Mouse (Mus musculus) heart, postnatal 0 days (tissue): ENCODE results near the gene Cd9. TPM values are rescaled to one million over a fixed set of nuclear protein-coding genes. Genes with fewer than 3 reads are reported as not detected.

Experiments used
- ATAC-seq: fragments of 200-750 bp; cut with Nextera tagmentation; 2 replicates; pipeline ENCODE4 v1.8.0; 2017; ENCODE audit warnings: low read depth, moderate number of reproducible peaks, moderate library complexity; ENCODE audit not compliant: insufficient read depth
- DNase-seq: peaks from one replicate; pipeline ENCODE4 v3.0.0-alpha.2; 2016; ENCODE audit warnings: low spot score
- H3K27ac ChIP-seq: fragments of 300-500 bp; sonication (generic); 2 replicates; pipeline ENCODE4 v1.5.1; 2014; ENCODE audit warnings: low read depth, mild to moderate bottlenecking
- H3K27me3 ChIP-seq: fragments of 300-500 bp; sonication (generic); 2 replicates; pipeline ENCODE4 v1.6.1; 2014; ENCODE audit warnings: low read length, mixed read lengths; ENCODE audit not compliant: control insufficient read depth, insufficient read depth
- H3K36me3 ChIP-seq: fragments of 300-500 bp; sonication (generic); replicated peaks from 2 replicates; pipeline ENCODE4 v1.6.1; 2014; ENCODE audit warnings: low read length, mixed read lengths; ENCODE audit not compliant: control insufficient read depth, insufficient read depth
- H3K4me1 ChIP-seq: fragments of 300-500 bp; sonication (generic); 2 replicates; pipeline ENCODE4 v1.6.1; 2014; ENCODE audit warnings: antibody characterized with exemption; ENCODE audit not compliant: control insufficient read depth, insufficient read depth
- H3K4me2 ChIP-seq: fragments of 300-500 bp; sonication (generic); 2 replicates; pipeline ENCODE4 v1.6.1; 2014; ENCODE audit warnings: low read depth, mild to moderate bottlenecking, low read length, moderate library complexity
- H3K4me3 ChIP-seq: fragments of 300-500 bp; sonication (generic); 2 replicates; pipeline ENCODE4 v1.5.1; 2014; ENCODE audit warnings: low read depth, low read length
- H3K9ac ChIP-seq: fragments of 300-500 bp; sonication (generic); replicated peaks from 2 replicates; pipeline ENCODE4 v1.6.1; 2014; ENCODE audit warnings: low read depth, low read length, mixed read lengths
- H3K9me3 ChIP-seq: fragments of 300-500 bp; sonication (generic); replicated peaks from 2 replicates; pipeline ENCODE4 v1.6.1; 2016; ENCODE audit warnings: low read length; ENCODE audit not compliant: control insufficient read depth
- CTCF ChIP-seq: IDR thresholded peaks from 2 replicates; pipeline ENCODE4 v1.5.1; 2016; ENCODE audit warnings: antibody characterized with exemption, control low read depth, low read depth
- EP300 ChIP-seq: IDR thresholded peaks from 2 replicates; pipeline ENCODE4 v1.6.1; 2016; ENCODE audit warnings: antibody characterized with exemption, low read depth
- WGBS: fragments of 180-500 bp; shearing (Covaris S2); extraction: QIAGEN DNeasy Blood & Tissue Kit; methylation state at CpG from one replicate; pipeline ENCODE4 v1.1.7; 2014; 5-methylcytosine and 5-hydroxymethylcytosine counted together
- polyA plus RNA-seq: library from polyadenylated mRNA; unstranded; fragments of >200 nt; fragmentation: Nextera tagmentation; extraction: Ambion mirVana; gene quantifications from 2 replicates; pipeline ENCODE4 v1.2.1, GENCODE M21; 2015
- total RNA-seq: library from RNA; depleted of rRNA; stranded (reverse); fragments of >200 nt; gene quantifications from 2 replicates; pipeline ENCODE4 v1.2.3, GENCODE M21; 2014; ENCODE audit warnings: low replicate concordance

The Cd9 gene
- total and polyA plus RNA-seq, 2 experiments from 2014 or later, result 51.9 to 99.3 TPM

GRCm38 (mm10) chr6:125422051-125422822, 72.4 kb downstream of the Cd9 start:
- no peak for TF ChIP-seq CTCF
- TF ChIP-seq EP300, result no peak
- WGBS, result 20% methylated on average over 20 of the region's 20 CpGs
- Histone ChIP-seq H3K9ac (no peak overlapping the region), H3K9me3 (no peaks in the 10 kb centered on the region), H3K27ac (no peak overlapping the region), H3K4me2 (peak overlapping the region; percentile 28), H3K27me3 (peaks cover 5% of the 10 kb centered on the region; the same call in 1 of the 2 replicates), H3K36me3 (no peaks in the 10 kb centered on the region), H3K4me1 (peaks cover 3% of the 10 kb centered on the region; the same call in 1 of the 2 replicates), H3K4me3 (peak overlapping the region; percentile 6; the same call in 1 of the 2 replicates)
- 0 out of 2 replicates have a peak, but pooled peaks have one; percentile 17 for ATAC-seq
- peak; percentile 50 for DNase-seq

- 71% methylated on average over 16 of the region's 16 CpGs for WGBS
- DNase-seq (no peak), ATAC-seq (no peak)
- Histone ChIP-seq H3K4me2 (no peak overlapping the region), H3K9me3 (no peaks in the 10 kb centered on the region), H3K4me1 (no peaks in the 10 kb centered on the region), H3K27me3 (peaks cover 5% of the 10 kb centered on the region; the same call in 1 of the 2 replicates), H3K4me3 (no peak overlapping the region), H3K27ac (no peak overlapping the region), H3K9ac (no peak overlapping the region), H3K36me3 (no peaks in the 10 kb centered on the region)
- TF ChIP-seq CTCF (no peak), EP300 (no peak)
Measured at GRCm38 (mm10) chr6:125420458-125421063, 74.0 kb downstream of the Cd9 start.

GRCm38 (mm10) chr6:125418744-125419143, 75.8 kb downstream of the Cd9 start:
- H3K27ac ChIP-seq, result no peak overlapping the region
- TF ChIP-seq CTCF (peak; percentile 87), EP300 (no peak)
- H3K9me3 ChIP-seq, result no peaks in the 10 kb centered on the region
- ATAC-seq (peak; percentile 62), DNase-seq (peak; percentile 80)
- no peaks in the 10 kb centered on the region for H3K4me1 ChIP-seq
- H3K9ac ChIP-seq, result no peak overlapping the region
- H3K27me3 ChIP-seq, result peaks cover 5% of the 10 kb centered on the region; the same call in 1 of the 2 replicates
- no peaks in the 10 kb centered on the region for H3K36me3 ChIP-seq
- H3K4me2 ChIP-seq, result no peak overlapping the region
- H3K4me3 ChIP-seq, result no peak overlapping the region
- 14% methylated on average over 9 of the region's 9 CpGs for WGBS

GRCm38 (mm10) chr6:125413326-125413725, 81.3 kb downstream of the Cd9 start:
- no peak for DNase-seq
- H3K9ac ChIP-seq, result no peak overlapping the region
- H3K27me3 ChIP-seq, result 0 out of 2 replicates have a peak, but pooled peaks cover 8% of the 10 kb centered on the region
- H3K27ac ChIP-seq, result no peak overlapping the region
- no peaks in the 10 kb centered on the region for H3K9me3 ChIP-seq
- ATAC-seq, result no peak
- TF ChIP-seq EP300 (no peak), CTCF (no peak)
- H3K4me2 ChIP-seq, result no peak overlapping the region
- H3K4me1 ChIP-seq, result no peaks in the 10 kb centered on the region
- WGBS, result 78% methylated on average over 9 of the region's 9 CpGs
- no peak overlapping the region for H3K4me3 ChIP-seq
- H3K36me3 ChIP-seq, result no peaks in the 10 kb centered on the region

- Histone ChIP-seq H3K27me3 (0 out of 2 replicates have a peak, but pooled peaks cover 5% of the 10 kb centered on the region), H3K9me3 (no peaks in the 10 kb centered on the region), H3K4me2 (no peak overlapping the region), H3K27ac (no peak overlapping the region), H3K4me1 (no peaks in the 10 kb centered on the region), H3K9ac (no peak overlapping the region), H3K4me3 (no peak overlapping the region), H3K36me3 (no peaks in the 10 kb centered on the region)
- ATAC-seq, result no peak
- DNase-seq, result no peak
- TF ChIP-seq EP300 (no peak), CTCF (no peak)
- WGBS, result 84% methylated on average over 6 of the region's 6 CpGs
Measured at GRCm38 (mm10) chr6:125411661-125412060, 82.9 kb downstream of the Cd9 start.
